Mouse (Mus musculus): Measurements from ENCODE around the gene Msi2.

Msi2 gene

GRCm38 (mm10) chr11:88401333-88401732 is 317.0 kb downstream of the Msi2 start:
- no peak for DNase-seq (ENCODE audit: low spot score)

GRCm38 (mm10) chr11:88400926-88401325 is 317.4 kb downstream of the Msi2 start:
- DNase-seq (ENCODE audit: low spot score), result no peak

GRCm38 (mm10) chr11:88400235-88400634 is 318.1 kb downstream of the Msi2 start:
- DNase-seq (ENCODE audit: low spot score), result no peak

- peak; percentile 41 for DNase-seq (ENCODE audit: low spot score)
Observed at GRCm38 (mm10) chr11:88399431-88399830, 318.9 kb downstream of the Msi2 start.

GRCm38 (mm10) chr11:88399028-88399427 is 319.3 kb downstream of the Msi2 start:
- DNase-seq (ENCODE audit: low spot score), result no peak

GRCm38 (mm10) chr11:88395076-88395990 is 323.0 kb downstream of the Msi2 start:
- DNase-seq (ENCODE audit: low spot score), result peak; percentile 54

GRCm38 (mm10) chr11:88394341-88395075 is 323.8 kb downstream of the Msi2 start:
- DNase-seq (ENCODE audit: low spot score), result peak; percentile 43

- no peak for DNase-seq (ENCODE audit: low spot score)
Observed at GRCm38 (mm10) chr11:88392715-88393114, 325.6 kb downstream of the Msi2 start.

- no peak for DNase-seq (ENCODE audit: low spot score)
Observed at GRCm38 (mm10) chr11:88391181-88391814, 327.0 kb downstream of the Msi2 start.

GRCm38 (mm10) chr11:88389530-88389929 is 328.8 kb downstream of the Msi2 start:
- DNase-seq (ENCODE audit: low spot score), result no peak

GRCm38 (mm10) chr11:88386916-88387315 is 331.4 kb downstream of the Msi2 start:
- no peak for DNase-seq (ENCODE audit: low spot score)

GRCm38 (mm10) chr11:88382449-88382848 is 335.9 kb downstream of the Msi2 start:
- no peak for DNase-seq (ENCODE audit: low spot score)

- no peak for DNase-seq (ENCODE audit: low spot score)
Observed at GRCm38 (mm10) chr11:88381145-88381909, 337.0 kb downstream of the Msi2 start.

- DNase-seq (ENCODE audit: low spot score), result no peak
Observed at GRCm38 (mm10) chr11:88379635-88380034, 338.7 kb downstream of the Msi2 start.

GRCm38 (mm10) chr11:88378686-88379339 is 339.5 kb downstream of the Msi2 start:
- DNase-seq (ENCODE audit: low spot score), result no peak

- DNase-seq (ENCODE audit: low spot score), result no peak
Observed at GRCm38 (mm10) chr11:88372589-88372988, 345.7 kb downstream of the Msi2 start.

GRCm38 (mm10) chr11:88369898-88370297 is 348.4 kb downstream of the Msi2 start:
- no peak for DNase-seq (ENCODE audit: low spot score)

- DNase-seq (ENCODE audit: low spot score), result no peak
Observed at GRCm38 (mm10) chr11:88367501-88367900, 350.8 kb downstream of the Msi2 start.

- no peak for DNase-seq (ENCODE audit: low spot score)
Observed at GRCm38 (mm10) chr11:88365914-88366540, 352.3 kb downstream of the Msi2 start.

- DNase-seq (ENCODE audit: low spot score), result no peak
Observed at GRCm38 (mm10) chr11:88364231-88364630, 354.1 kb downstream of the Msi2 start.

- no peak for DNase-seq (ENCODE audit: low spot score)
Observed at GRCm38 (mm10) chr11:88363481-88363880, 354.8 kb downstream of the Msi2 start.

Measured in embryo, embryonic 10 days (tissue).